Mouse (Mus musculus): ENCODE data around the gene Orc6.

GRCm38 (mm10) chr8:85335105-85335504 is 35.7 kb downstream of the Orc6 start:
- TF ChIP-seq CTCF (IDR thresholded peaks at IDR 0.05; ENCODE audit: borderline replicate concordance, insufficient read depth, low read depth, low read length) (no peak), POLR2A (IDR thresholded peaks at IDR 0.05; ENCODE audit: borderline replicate concordance, insufficient read depth, low read length) (no peak)

Measured in cerebellum, adult 2 months (tissue).